Mouse (Mus musculus) liver, adult 2 months (tissue): ENCODE data around the gene Zp3. TPM values are rescaled to one million over a fixed set of nuclear protein-coding genes. Genes with fewer than 3 reads are reported as not detected.
A peak's percentile ranks its signal among the peaks of the same experiment; 100 is the strongest.

Experiments used
- DNase-seq: peaks from one replicate; pipeline ENCODE4 v3.0.0-alpha.2; 2011; ENCODE audit warnings: low read depth, low spot score; ENCODE audit errors: extremely low read depth
- H3K27ac ChIP-seq: fragments of 200-500 bp; replicated peaks from 2 replicates; pipeline ENCODE4 v1.5.1; 2012; ENCODE audit warnings: low read depth, mild to moderate bottlenecking, control low read depth, inconsistent platforms, low read length; ENCODE audit not compliant: insufficient read depth
- H3K27me3 ChIP-seq: fragments of 200-500 bp; 2 replicates; pipeline ENCODE4 v1.6.1; 2012; ENCODE audit warnings: mild to moderate bottlenecking, moderate library complexity, low read length, inconsistent platforms; ENCODE audit not compliant: control insufficient read depth, insufficient read depth
- H3K36me3 ChIP-seq: fragments of 200-500 bp; 2 replicates; pipeline ENCODE4 v1.6.1; 2012; ENCODE audit warnings: low read length, inconsistent platforms; ENCODE audit not compliant: control insufficient read depth, insufficient read depth
- H3K4me1 ChIP-seq: fragments of 200-500 bp; 2 replicates; pipeline ENCODE4 v1.6.1; 2011; ENCODE audit warnings: low read length; ENCODE audit not compliant: control insufficient read depth, insufficient read depth
- H3K4me3 ChIP-seq: fragments of 200-500 bp; 2 replicates; pipeline ENCODE4 v1.5.1; 2011; ENCODE audit warnings: low read depth, mild to moderate bottlenecking, control low read depth, low read length, moderate library complexity; ENCODE audit not compliant: insufficient read depth
- H3K79me2 ChIP-seq: fragments of 200-500 bp; 2 replicates; pipeline ENCODE4 v1.6.1; 2012; ENCODE audit warnings: inconsistent platforms, mild to moderate bottlenecking, low read length, moderate library complexity; ENCODE audit not compliant: control insufficient read depth, insufficient read depth
- H3K9ac ChIP-seq: fragments of 200-500 bp; 2 replicates; pipeline ENCODE4 v1.6.1; 2012; ENCODE audit warnings: low read depth, mild to moderate bottlenecking, control low read depth, inconsistent platforms, low read length
- CTCF ChIP-seq: fragments of 200-500 bp; IDR thresholded peaks from 2 replicates; pipeline ENCODE4 v1.5.1; 2011; ENCODE audit warnings: low read depth, low read length, control low read depth
- POLR2A ChIP-seq: fragments of 200-500 bp; IDR thresholded peaks from 2 replicates; pipeline ENCODE4 v1.6.1; 2011; ENCODE audit warnings: low read length, control low read depth; ENCODE audit not compliant: insufficient read depth; ENCODE audit errors: extremely low read depth
- WGBS: fragments of 180-500 bp; shearing (Covaris S2); methylation state at CpG from one replicate; pipeline ENCODE4 v1.1.7; 2018; 5-methylcytosine and 5-hydroxymethylcytosine counted together
- polyA plus RNA-seq: library from polyadenylated mRNA; depleted of rRNA; stranded (reverse); fragments of >200 nt; gene quantifications from 2 replicates; pipeline ENCODE4 v1.2.3, GENCODE M21; 2012
- total RNA-seq: library from RNA; depleted of rRNA; stranded (reverse); fragments of >200 nt; gene quantifications from 2 replicates; pipeline ENCODE4 v1.2.3, GENCODE M21; 2014

The Zp3 gene
- total and polyA plus RNA-seq, 2 experiments: not detected

GRCm38 (mm10) chr5:135957207-135957974 lies 22.5 kb upstream of the Zp3 start:
- H3K9ac ChIP-seq: peak overlapping the region; percentile 66
- no peaks in the 10 kb centered on the region for H3K36me3 ChIP-seq
- H3K4me1 ChIP-seq: peaks cover 12% of the 10 kb centered on the region
- 8% methylated on average over 28 of the region's 28 CpGs for WGBS
- peak overlapping the region; percentile 98 for H3K27ac ChIP-seq
- H3K79me2 ChIP-seq: no peaks in the 10 kb centered on the region
- H3K27me3 ChIP-seq: no peaks in the 10 kb centered on the region
- H3K4me3 ChIP-seq: peak overlapping the region; percentile 40
- TF ChIP-seq POLR2A (peak; percentile 79), CTCF (no peak)
- DNase-seq: peak; percentile 97

DNA sequence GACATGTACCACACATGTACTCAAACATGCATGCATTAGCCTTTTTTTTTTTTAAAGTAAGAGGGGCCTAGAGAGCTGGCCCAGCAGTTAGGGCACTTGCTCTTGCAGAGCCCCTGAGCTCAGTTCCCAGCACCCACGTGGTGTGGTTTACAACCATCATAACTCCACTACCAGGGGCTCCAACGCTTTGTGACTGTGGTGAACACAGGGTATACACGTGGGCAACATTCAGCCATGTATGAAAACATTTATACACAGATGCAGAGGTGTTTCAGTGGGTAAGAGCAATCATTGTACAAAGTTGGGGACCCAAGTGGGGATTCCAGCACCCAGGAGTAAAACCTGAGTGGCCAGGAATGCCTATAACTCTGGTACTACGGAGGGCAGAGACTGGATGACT lies 21.5 kb upstream of the Zp3 start:
- Histone ChIP-seq H3K4me1 (peaks cover 12% of the 10 kb centered on the region), H3K27me3 (no peaks in the 10 kb centered on the region), H3K4me3 (no peak overlapping the region), H3K27ac (peak overlapping the region; percentile 98), H3K36me3 (no peaks in the 10 kb centered on the region), H3K79me2 (no peaks in the 10 kb centered on the region), H3K9ac (no peak overlapping the region)
- TF ChIP-seq POLR2A (no peak), CTCF (no peak)
- 91% methylated on average over 4 of the region's 4 CpGs for WGBS
- no peak for DNase-seq

- no peak overlapping the region for H3K27ac ChIP-seq
- H3K4me1 ChIP-seq: peaks cover 12% of the 10 kb centered on the region
- no peak for TF ChIP-seq POLR2A
- no peaks in the 10 kb centered on the region for H3K27me3 ChIP-seq
- 94% methylated on average over 7 of the region's 7 CpGs for WGBS
- no peak for DNase-seq
- no peak overlapping the region for H3K9ac ChIP-seq
- H3K4me3 ChIP-seq: no peak overlapping the region
- no peaks in the 10 kb centered on the region for H3K79me2 ChIP-seq
- no peaks in the 10 kb centered on the region for H3K36me3 ChIP-seq
These were observed 20.0 kb upstream of the Zp3 start for GRCm38 (mm10) chr5:135959911-135960310.

DNA sequence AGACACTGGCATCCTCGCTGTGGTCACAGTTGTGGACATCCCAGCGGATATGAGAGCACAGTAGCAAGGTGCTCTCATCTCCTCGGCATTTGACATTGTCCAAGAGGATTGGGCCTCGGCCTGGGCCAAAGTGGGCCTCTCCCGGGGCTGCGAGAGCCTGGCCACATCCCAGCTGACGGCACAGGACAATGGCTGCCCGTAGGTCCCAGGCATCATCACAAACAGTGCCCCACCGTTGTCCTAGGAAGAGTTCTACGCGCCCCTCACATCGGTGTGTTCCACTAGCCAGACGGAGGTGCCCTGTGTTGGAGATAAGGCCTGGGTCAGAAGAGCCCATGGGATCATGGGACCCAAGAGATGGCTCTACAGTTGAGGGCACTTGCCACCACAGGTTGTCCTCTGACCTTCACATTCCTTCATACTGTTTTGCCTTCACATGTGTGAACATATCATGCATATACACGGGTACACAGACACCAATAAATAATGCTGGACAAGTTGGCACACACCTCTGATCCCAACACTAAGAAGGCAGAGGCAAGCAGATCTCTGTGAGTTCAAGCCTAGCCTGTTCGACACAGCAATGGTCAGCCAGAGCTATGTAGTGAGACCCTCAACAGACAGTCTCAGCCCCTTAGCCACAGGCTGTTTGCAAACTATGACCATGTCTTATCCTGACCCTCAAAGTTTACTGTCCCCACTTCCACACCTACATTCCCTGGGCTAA lies 18.8 kb upstream of the Zp3 start:
- Histone ChIP-seq H3K27ac (0 out of 2 replicates have a peak overlapping the region, but pooled peaks have one; percentile 4), H3K4me1 (peaks cover 12% of the 10 kb centered on the region), H3K4me3 (no peak overlapping the region), H3K27me3 (no peaks in the 10 kb centered on the region), H3K36me3 (no peaks in the 10 kb centered on the region), H3K79me2 (no peaks in the 10 kb centered on the region), H3K9ac (no peak overlapping the region)
- 98% methylated on average over 15 of the region's 15 CpGs for WGBS
- no peak for DNase-seq
- TF ChIP-seq CTCF (no peak), POLR2A (no peak)

DNA sequence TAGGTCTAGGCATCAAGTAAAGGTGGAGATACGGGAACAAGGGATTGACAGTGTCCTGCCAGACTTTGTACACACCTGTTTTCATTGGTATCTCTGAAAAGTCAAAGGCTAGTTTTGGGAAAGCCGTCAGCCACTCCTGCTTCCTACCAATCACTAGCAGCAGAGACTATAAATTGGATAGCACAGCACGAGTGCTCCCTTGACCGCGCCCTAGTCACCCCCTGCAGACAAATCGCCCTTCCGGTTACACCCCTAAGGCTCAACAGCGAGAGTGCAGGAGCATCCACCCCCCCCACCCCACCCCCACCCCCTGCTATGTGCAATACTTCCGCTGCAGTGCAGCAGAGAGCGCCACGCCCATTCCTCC lies 17.8 kb upstream of the Zp3 start:
- 0 out of 2 replicates have a peak, but pooled peaks have one; percentile 17 for TF ChIP-seq POLR2A
- no peak for TF ChIP-seq CTCF
- Histone ChIP-seq H3K9ac (peak overlapping the region; percentile 54), H3K36me3 (no peaks in the 10 kb centered on the region), H3K27ac (peak overlapping the region; percentile 67), H3K79me2 (no peaks in the 10 kb centered on the region), H3K4me3 (peak overlapping the region; percentile 34), H3K4me1 (peaks cover 12% of the 10 kb centered on the region), H3K27me3 (no peaks in the 10 kb centered on the region)
- no peak for DNase-seq
- 1% methylated on average over 11 of the region's 11 CpGs for WGBS
